Mouse (Mus musculus) neural tube, embryonic 15.5 days (tissue): ENCODE data around the gene Kif19a. TPM values are rescaled to one million over a fixed set of nuclear protein-coding genes. Genes with fewer than 3 reads are reported as not detected.

Experiments used
- ATAC-seq: fragments of 200-750 bp; cut with Nextera tagmentation; 2 replicates; pipeline ENCODE4 v1.8.0; 2017; ENCODE audit warnings: mild to moderate bottlenecking, moderate TSS enrichment, moderate library complexity; ENCODE audit not compliant: low FRiP score
- H3K27ac ChIP-seq: fragments of 300-500 bp; sonication (generic); replicated peaks from 2 replicates; pipeline ENCODE4 v1.5.1; 2015; ENCODE audit warnings: mild to moderate bottlenecking, inconsistent platforms
- H3K27me3 ChIP-seq: fragments of 300-500 bp; sonication (generic); replicated peaks from 2 replicates; pipeline ENCODE4 v1.6.1; 2015; ENCODE audit warnings: inconsistent platforms
- H3K36me3 ChIP-seq: fragments of 300-500 bp; sonication (generic); 2 replicates; pipeline ENCODE4 v1.6.1; 2015; ENCODE audit warnings: inconsistent platforms
- H3K4me1 ChIP-seq: fragments of 300-500 bp; sonication (generic); 2 replicates; pipeline ENCODE4 v1.6.1; 2015; ENCODE audit warnings: inconsistent platforms
- H3K4me2 ChIP-seq: fragments of 300-500 bp; sonication (generic); 2 replicates; pipeline ENCODE4 v1.6.1; 2015; ENCODE audit warnings: inconsistent platforms, mild to moderate bottlenecking, moderate library complexity
- H3K4me3 ChIP-seq: fragments of 300-500 bp; sonication (generic); replicated peaks from 2 replicates; pipeline ENCODE4 v1.5.1; 2015; ENCODE audit warnings: mild to moderate bottlenecking, inconsistent platforms
- H3K9ac ChIP-seq: fragments of 300-500 bp; sonication (generic); replicated peaks from 2 replicates; pipeline ENCODE4 v1.6.1; 2015; ENCODE audit warnings: mild to moderate bottlenecking, inconsistent platforms
- H3K9me3 ChIP-seq: fragments of 300-500 bp; sonication (generic); replicated peaks from 2 replicates; pipeline ENCODE4 v1.6.1; 2016; ENCODE audit warnings: inconsistent platforms
- WGBS: fragments of 180-500 bp; shearing (Covaris S2); methylation state at CpG from one replicate; pipeline ENCODE4 v1.1.7; 2015; ENCODE audit warnings: mixed read lengths; 5-methylcytosine and 5-hydroxymethylcytosine counted together
- polyA plus RNA-seq: library from polyadenylated mRNA; unstranded; fragments of >200 nt; fragmentation: Nextera tagmentation; extraction: Ambion mirVana; gene quantifications from 2 replicates; pipeline ENCODE4 v1.2.1, GENCODE M21; 2015

The Kif19a gene
- polyA plus RNA-seq, 1 experiment from 2014 or later, result 0.47 TPM

- Histone ChIP-seq H3K4me2 (no peak overlapping the region), H3K27me3 (no peaks in the 10 kb centered on the region), H3K9me3 (no peaks in the 10 kb centered on the region), H3K36me3 (no peaks in the 10 kb centered on the region), H3K4me1 (peaks cover 15% of the 10 kb centered on the region; the same call in 1 of the 2 replicates), H3K4me3 (no peak overlapping the region), H3K9ac (no peak overlapping the region), H3K27ac (no peak overlapping the region)
- 28% methylated on average over 4 of the region's 4 CpGs for WGBS
- ATAC-seq, result no peak
Observed at GRCm38 (mm10) chr11:114810344-114810743, 45.2 kb downstream of the Kif19a start.

- Histone ChIP-seq H3K4me3 (no peak overlapping the region), H3K4me1 (peaks cover 9% of the 10 kb centered on the region; the same call in 1 of the 2 replicates), H3K36me3 (no peaks in the 10 kb centered on the region), H3K27ac (no peak overlapping the region), H3K27me3 (no peaks in the 10 kb centered on the region), H3K9me3 (no peaks in the 10 kb centered on the region), H3K9ac (no peak overlapping the region), H3K4me2 (no peak overlapping the region)
- 0 out of 2 replicates have a peak, but pooled peaks have one; percentile 35 for ATAC-seq
- WGBS, result 22% methylated on average over 6 of the region's 6 CpGs
Observed at GRCm38 (mm10) chr11:114812731-114813240, 47.6 kb downstream of the Kif19a start.

- no peak for ATAC-seq
- H3K9me3 ChIP-seq, result no peaks in the 10 kb centered on the region
- H3K4me2 ChIP-seq, result no peak overlapping the region
- no peak overlapping the region for H3K9ac ChIP-seq
- H3K4me1 ChIP-seq, result 0 out of 2 replicates have a peak, but pooled peaks cover 4% of the 10 kb centered on the region
- no peak overlapping the region for H3K27ac ChIP-seq
- 79% methylated on average over 11 of the region's 11 CpGs for WGBS
- H3K4me3 ChIP-seq, result no peak overlapping the region
- H3K36me3 ChIP-seq, result no peaks in the 10 kb centered on the region
- H3K27me3 ChIP-seq, result no peaks in the 10 kb centered on the region
Observed at GRCm38 (mm10) chr11:114814873-114815592, 49.8 kb downstream of the Kif19a start.

- Histone ChIP-seq H3K27ac (no peak overlapping the region), H3K4me2 (no peak overlapping the region), H3K4me3 (no peak overlapping the region), H3K4me1 (0 out of 2 replicates have a peak, but pooled peaks cover 4% of the 10 kb centered on the region), H3K27me3 (no peaks in the 10 kb centered on the region), H3K9me3 (no peaks in the 10 kb centered on the region), H3K36me3 (no peaks in the 10 kb centered on the region), H3K9ac (no peak overlapping the region)
- ATAC-seq, result no peak
- 89% methylated on average over 4 of the region's 4 CpGs for WGBS
Observed at GRCm38 (mm10) chr11:114816934-114817333, 51.7 kb downstream of the Kif19a start.

GRCm38 (mm10) chr11:114818185-114818584 lies 53.0 kb downstream of the Kif19a start:
- ATAC-seq, result no peak
- peaks cover 8% of the 10 kb centered on the region for H3K4me1 ChIP-seq
- no peak overlapping the region for H3K27ac ChIP-seq
- no peaks in the 10 kb centered on the region for H3K36me3 ChIP-seq
- H3K4me3 ChIP-seq, result no peak overlapping the region
- H3K9me3 ChIP-seq, result no peaks in the 10 kb centered on the region
- H3K27me3 ChIP-seq, result no peaks in the 10 kb centered on the region
- H3K9ac ChIP-seq, result no peak overlapping the region
- 95% methylated on average over 7 of the region's 7 CpGs for WGBS
- H3K4me2 ChIP-seq, result no peak overlapping the region

GRCm38 (mm10) chr11:114819110-114819509 lies 53.9 kb downstream of the Kif19a start:
- no peak for ATAC-seq
- H3K27ac ChIP-seq, result no peak overlapping the region
- H3K4me3 ChIP-seq, result no peak overlapping the region
- no peaks in the 10 kb centered on the region for H3K27me3 ChIP-seq
- H3K4me1 ChIP-seq, result peaks cover 15% of the 10 kb centered on the region
- no peaks in the 10 kb centered on the region for H3K9me3 ChIP-seq
- no peak overlapping the region for H3K9ac ChIP-seq
- no peak overlapping the region for H3K4me2 ChIP-seq
- WGBS, result 22% methylated on average over 2 of the region's 2 CpGs
- H3K36me3 ChIP-seq, result no peaks in the 10 kb centered on the region

- ATAC-seq, result no peak
- Histone ChIP-seq H3K4me1 (peaks cover 15% of the 10 kb centered on the region), H3K36me3 (no peaks in the 10 kb centered on the region), H3K27ac (no peak overlapping the region), H3K9ac (no peak overlapping the region), H3K27me3 (0 out of 2 replicates have a peak, but pooled peaks cover 2% of the 10 kb centered on the region), H3K9me3 (no peaks in the 10 kb centered on the region), H3K4me2 (no peak overlapping the region), H3K4me3 (no peak overlapping the region)
- 43% methylated on average over 3 of the region's 3 CpGs for WGBS
Observed at GRCm38 (mm10) chr11:114820444-114820843, 55.3 kb downstream of the Kif19a start.

- no peak for ATAC-seq
- no peak overlapping the region for H3K9ac ChIP-seq
- H3K4me3 ChIP-seq, result no peak overlapping the region
- H3K4me1 ChIP-seq, result peaks cover 15% of the 10 kb centered on the region
- no peak overlapping the region for H3K4me2 ChIP-seq
- H3K27ac ChIP-seq, result no peak overlapping the region
- WGBS, result 48% methylated on average over 1 of the region's 1 CpGs
- H3K27me3 ChIP-seq, result 0 out of 2 replicates have a peak, but pooled peaks cover 2% of the 10 kb centered on the region
- no peaks in the 10 kb centered on the region for H3K9me3 ChIP-seq
- no peaks in the 10 kb centered on the region for H3K36me3 ChIP-seq
Observed at GRCm38 (mm10) chr11:114821325-114821724, 56.1 kb downstream of the Kif19a start.

GRCm38 (mm10) chr11:114822727-114823126 lies 57.5 kb downstream of the Kif19a start:
- Histone ChIP-seq H3K9ac (no peak overlapping the region), H3K27ac (peak overlapping the region; percentile 65), H3K9me3 (no peaks in the 10 kb centered on the region), H3K4me3 (no peak overlapping the region), H3K4me1 (peaks cover 15% of the 10 kb centered on the region), H3K4me2 (peak overlapping the region; percentile 22), H3K36me3 (no peaks in the 10 kb centered on the region), H3K27me3 (0 out of 2 replicates have a peak, but pooled peaks cover 2% of the 10 kb centered on the region)
- no peak for ATAC-seq
- WGBS, result 50% methylated on average over 12 of the region's 12 CpGs

- peak overlapping the region; percentile 65 for H3K27ac ChIP-seq
- H3K36me3 ChIP-seq, result no peaks in the 10 kb centered on the region
- H3K27me3 ChIP-seq, result 0 out of 2 replicates have a peak, but pooled peaks cover 2% of the 10 kb centered on the region
- peak overlapping the region; percentile 22; the same call in 1 of the 2 replicates for H3K4me2 ChIP-seq
- no peak overlapping the region for H3K9ac ChIP-seq
- no peak for ATAC-seq
- H3K4me1 ChIP-seq, result peaks cover 15% of the 10 kb centered on the region
- no peak overlapping the region for H3K4me3 ChIP-seq
- H3K9me3 ChIP-seq, result no peaks in the 10 kb centered on the region
- WGBS, result 5% methylated on average over 11 of the region's 11 CpGs
Observed at GRCm38 (mm10) chr11:114823199-114823725, 58.1 kb downstream of the Kif19a start.

GRCm38 (mm10) chr11:114826686-114827085 lies 61.5 kb downstream of the Kif19a start:
- Histone ChIP-seq H3K27me3 (0 out of 2 replicates have a peak, but pooled peaks cover 2% of the 10 kb centered on the region), H3K36me3 (no peaks in the 10 kb centered on the region), H3K27ac (no peak overlapping the region), H3K9ac (no peak overlapping the region), H3K4me1 (peaks cover 32% of the 10 kb centered on the region), H3K9me3 (no peaks in the 10 kb centered on the region), H3K4me3 (no peak overlapping the region), H3K4me2 (no peak overlapping the region)
- no peak for ATAC-seq
- 71% methylated on average over 5 of the region's 5 CpGs for WGBS
